Mouse (Mus musculus) neutrophil, adult 5-6 weeks (primary cell): ENCODE measurements around the gene Gm42674. TPM values are rescaled to one million over a fixed set of nuclear protein-coding genes. Genes with fewer than 3 reads are reported as not detected.

Experiments used
- ATAC-seq: fragments of 151-379, 151-347 bp; 2 replicates; pipeline ENCODE4 v1.8.0; 2017; ENCODE audit warnings: mild to moderate bottlenecking, moderate TSS enrichment; ENCODE audit not compliant: insufficient number of reproducible peaks, poor library complexity, low FRiP score, severe bottlenecking; ENCODE audit errors: extremely low read depth
- total RNA-seq: library from RNA; stranded (forward); fragments of 200-1000 nt; gene quantifications from 2 replicates; pipeline ENCODE4 v1.2.3, GENCODE M21; 2017

Gm42674 gene
- not detected in 2 replicates for total RNA-seq

DNA sequence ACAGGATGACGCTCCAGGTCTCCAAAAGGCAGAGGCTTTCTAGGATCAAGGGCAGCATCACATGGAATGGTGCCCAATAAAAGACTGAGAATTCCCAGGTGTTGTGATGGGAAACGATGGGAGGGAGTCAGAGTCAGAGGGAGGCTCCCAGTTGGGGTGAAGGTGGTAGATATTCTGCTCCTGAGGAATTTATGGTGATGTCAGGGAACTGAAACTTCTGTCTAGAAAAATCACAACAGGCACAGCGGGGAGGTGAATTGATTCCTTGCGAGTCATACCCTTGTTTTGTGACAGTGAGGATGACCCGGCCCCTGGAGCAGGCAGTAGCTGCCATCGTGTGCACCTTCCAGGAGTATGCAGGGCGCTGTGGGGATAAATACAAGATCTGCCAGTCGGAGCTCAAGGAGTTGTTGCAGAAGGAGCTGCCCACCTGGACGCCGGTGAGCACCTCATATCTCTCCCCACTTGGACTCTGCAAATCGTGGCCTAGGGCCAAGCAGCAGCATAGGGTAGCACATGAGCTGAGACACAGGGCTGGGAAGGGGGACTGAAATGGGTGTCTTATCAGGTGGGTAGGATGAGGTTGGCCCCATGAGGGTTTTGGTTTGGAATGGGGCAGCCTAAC is at the start of gene Gm42674:
Gm42674 (plus strand) TSS at position 419 of the 625 bp plus-strand sequence.
- ATAC-seq, result no peak

DNA sequence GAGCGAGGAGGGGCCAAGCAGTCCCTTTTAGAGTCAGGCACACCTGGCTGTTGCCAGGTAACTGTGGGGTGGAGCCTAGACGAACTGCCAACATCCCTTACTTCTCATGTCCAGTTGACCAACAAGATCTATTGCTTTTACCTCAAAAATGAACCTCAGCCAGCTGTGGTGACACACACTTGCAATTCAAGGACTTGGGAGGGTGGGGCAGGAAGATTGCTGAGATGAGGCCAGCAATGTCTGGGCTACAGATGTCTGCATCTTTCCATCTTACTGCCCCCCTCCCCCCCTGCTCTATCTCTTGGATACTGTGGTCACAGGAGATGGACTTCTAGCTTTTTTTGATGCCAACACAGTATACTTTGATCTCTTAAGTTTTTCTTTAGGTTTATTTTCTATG is 49.5 kb upstream of the Gm42674 start:
- ATAC-seq, result no peak

DNA sequence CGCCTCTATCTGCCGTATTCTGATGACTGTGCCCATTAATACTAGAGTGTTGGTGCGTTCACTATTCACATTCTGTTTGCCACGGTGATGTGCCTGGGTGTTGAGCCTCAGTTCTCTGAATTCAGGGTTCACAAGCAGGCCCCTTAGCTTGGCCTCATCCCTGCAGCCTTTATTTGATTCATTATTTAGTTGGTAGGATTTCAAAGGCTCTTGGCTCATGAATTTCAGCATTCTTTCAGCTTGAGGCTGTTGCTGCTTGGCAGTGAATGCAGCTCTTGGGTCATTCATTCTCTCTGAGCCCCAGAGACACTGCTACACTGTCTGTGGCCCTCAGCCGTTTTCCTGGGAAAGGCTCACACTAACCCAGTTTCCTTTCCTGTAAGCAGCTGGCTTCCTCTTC is 45.8 kb upstream of the Gm42674 start:
- no peak for ATAC-seq

DNA sequence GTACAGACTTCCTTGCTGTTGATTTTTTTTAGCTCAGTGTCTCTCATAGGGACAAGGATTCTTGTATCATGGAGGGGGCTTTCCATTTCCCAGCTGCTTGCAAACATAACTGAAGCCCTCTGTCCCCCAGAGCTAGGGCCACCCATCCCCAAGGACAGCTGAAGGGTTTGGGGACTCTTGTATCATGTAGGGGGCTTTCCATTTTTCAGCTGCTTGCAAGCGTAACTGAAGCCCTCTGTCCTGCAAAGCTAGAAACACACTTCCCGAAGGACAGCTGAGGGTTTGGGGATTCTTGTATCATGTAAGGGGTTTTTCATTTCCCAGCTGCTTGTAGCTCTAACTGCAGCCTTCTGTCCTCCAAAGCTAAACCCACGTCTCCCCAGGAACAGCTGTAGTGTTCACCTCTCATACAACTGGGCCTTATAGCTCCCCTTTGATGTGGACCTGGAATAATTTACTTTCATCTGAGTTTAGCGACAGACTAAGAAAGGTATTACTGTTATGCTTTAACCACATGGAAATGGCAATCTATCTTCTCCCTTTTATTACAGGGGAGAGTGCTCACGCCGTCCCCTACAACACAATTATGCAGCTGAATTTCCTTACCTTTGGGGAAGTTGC is 41.6 kb upstream of the Gm42674 start, which contains the start of gene S100a3:
S100a3 (plus strand) TSS at position 571 of the 621 bp plus-strand sequence.
- ATAC-seq, result no peak

DNA sequence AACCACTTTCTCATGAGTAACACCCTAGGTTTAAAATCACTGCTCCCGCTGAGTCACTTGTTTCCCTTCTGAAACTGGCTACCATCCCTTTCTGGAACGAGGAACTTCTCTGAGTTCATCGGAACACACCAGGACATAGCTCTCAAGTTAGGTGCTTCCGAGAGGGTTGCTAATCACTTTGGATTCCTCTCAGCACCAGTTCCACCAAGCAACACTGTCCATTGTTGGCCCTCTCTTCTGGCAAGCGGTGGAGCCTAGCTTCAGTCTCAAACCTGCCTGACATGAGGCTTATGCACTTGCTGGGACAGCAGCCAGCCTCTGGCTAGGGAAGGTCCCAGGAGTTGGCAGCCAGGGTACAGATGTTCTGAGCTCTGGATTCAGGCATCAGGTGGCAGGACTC is 27.0 kb upstream of the Gm42674 start:
- ATAC-seq, result no peak

DNA sequence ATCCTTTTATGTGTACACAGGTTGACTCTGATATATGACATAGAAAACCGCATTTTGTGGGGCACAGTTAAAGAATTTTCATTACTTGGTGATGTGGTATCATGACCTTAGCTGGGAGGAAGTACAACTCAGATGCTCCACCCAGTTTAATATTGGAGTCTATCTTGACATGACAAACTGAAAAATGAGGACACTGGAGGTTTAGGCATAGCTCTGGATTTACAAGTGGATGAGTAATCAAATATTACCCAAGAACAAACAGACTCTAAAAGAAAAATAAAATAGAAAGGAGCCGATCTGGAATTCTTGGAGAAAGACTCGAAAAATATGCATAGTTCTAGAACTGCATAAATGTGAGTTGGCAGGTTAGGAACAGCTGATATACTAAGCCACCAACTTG is 26.4 kb upstream of the Gm42674 start:
- ATAC-seq, result no peak

DNA sequence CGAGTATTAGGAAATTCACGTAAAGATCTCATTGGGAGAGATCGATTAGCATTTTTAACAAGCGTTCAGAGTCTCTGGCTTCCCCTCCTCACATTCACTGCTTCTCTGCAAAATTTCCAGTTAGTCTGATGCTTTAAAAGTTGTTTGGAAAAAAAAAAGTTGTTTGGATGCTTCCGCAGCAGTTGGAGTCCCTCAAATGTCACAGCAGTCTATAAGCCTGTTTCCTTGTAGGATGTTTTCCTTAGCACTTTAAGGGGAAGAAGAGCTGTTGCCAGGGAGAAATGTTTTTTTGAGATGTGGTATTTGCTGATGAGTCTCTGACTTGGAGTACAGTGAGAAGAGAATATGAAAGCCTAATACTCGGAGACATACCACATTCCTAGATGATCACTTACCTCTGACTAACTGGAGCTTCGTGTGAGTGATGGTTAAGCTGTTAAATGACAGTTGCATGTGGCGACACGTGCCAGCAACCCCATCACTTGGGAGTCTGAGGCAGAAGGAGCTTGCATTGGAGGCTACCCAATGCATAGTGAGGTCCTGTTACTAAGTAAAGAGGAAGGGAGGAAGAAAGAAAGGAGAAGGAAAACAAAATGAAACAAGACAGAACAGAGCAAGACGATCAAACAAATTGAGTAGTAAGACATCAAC is 25.2 kb upstream of the Gm42674 start:
- no peak for ATAC-seq

DNA sequence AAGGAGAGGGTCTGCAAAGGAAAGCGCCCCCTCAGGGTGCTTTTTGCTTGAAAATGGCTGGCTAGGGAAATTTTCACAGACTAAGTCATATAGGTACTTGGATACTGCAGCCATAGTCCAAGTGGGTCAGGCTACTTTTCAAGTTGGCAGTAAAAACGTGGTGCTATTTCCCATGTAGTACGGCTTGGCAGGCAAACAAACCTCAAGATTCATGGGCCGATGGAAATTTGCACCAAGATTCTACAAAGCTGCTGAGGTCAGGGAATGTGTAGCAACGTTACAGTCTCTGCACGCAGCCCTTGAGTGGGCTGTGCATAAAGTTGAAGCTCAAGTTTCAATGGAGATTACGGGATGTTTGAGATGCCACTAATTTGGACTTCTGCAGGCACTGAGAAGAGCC is 22.3 kb upstream of the Gm42674 start:
- ATAC-seq, result no peak

DNA sequence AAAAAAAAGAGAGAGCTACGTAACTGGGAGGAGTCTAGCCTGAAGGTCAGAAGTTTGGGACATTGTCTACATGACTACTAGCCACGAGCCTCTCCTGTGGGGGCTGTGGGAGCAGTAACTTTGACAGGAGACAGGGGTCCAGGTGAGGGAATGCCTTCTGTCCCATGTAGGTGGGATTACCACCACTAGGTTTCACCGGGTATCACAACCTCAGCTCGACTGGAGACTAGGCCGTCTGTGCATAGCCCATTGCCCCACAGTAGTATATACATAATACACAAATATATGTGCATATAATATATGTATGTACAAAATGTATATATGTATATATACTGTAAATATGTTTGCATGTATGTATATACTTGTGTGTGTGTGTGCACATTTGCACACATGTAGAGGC is 20.6 kb upstream of the Gm42674 start:
- ATAC-seq, result no peak

DNA sequence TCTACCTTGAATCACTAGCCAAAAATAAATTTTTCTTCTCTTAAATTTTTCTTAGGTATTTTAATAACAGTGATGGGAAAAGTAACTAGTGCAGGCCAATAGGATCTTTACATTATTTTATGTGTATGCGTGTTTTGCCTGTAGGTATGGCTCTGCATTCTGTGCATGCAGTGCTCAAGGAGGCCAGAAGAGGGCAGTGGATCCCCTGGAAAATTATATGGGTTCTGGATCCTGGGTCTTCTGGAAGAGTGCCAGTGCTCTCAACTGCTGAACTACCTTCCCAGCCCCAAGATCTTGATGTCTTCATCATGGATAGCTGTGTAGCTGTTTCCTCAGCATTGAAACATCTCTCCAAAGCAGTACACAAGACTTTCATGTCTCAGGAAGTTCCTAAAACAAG is 19.5 kb upstream of the Gm42674 start:
- no peak for ATAC-seq

DNA sequence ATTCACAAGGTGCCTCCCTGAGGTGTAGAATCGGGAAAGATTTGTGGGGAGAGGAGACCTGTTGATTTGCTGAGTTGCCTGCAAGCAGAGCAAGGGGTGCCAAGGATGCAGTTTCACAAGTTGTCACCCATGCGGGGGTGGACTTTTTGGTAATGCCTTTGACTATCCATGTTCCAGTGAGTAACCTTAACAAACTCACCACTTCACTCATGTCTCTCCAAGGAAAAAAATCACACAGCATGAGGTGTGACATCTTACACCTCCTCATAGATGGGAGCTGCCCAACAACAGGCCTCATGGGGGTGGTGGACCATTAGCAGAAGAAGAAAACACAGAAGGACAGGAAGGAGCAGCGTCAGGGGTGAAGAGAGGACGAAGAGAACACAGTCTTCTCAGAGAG is 19.1 kb upstream of the Gm42674 start:
- ATAC-seq, result no peak

DNA sequence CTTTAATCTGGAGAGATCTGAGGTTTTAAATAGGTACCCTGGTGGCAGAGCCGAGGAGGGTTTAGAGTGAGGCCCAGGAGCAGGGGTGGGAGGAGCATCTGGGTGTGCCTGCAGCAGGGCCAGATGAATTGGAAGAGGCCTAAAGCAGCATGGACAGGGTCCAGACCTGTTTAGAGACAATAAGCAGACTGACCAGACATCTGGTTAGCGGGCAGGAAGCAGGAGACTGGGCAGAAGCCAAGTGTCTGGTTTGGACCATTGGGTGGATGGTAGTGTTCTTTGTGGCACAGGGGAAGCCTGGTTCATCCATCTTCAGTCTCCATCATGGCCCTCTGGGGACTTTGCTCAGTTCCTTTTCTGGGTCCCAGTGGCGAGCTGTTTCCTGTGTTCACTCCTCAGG is 17.8 kb upstream of the Gm42674 start:
- no peak for ATAC-seq

DNA sequence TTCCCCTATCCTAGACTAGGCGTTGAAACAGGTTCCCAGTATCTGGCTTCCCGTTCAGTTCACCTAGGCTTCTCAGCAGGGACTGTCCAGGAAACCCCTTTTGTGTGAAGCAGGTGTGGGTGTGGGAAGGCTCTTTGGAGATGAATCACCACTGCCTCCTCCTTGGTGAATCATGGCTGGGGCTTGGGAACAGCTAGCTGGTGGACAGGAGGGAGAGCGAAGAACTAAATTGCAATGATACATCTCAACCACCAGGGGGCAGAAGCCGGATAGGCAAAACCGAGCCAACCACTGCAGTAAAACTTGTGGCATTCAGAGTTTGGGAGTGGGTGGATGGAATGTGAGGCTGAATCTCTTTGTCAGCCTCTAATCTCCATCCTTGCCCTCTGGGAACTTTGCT is 16.1 kb upstream of the Gm42674 start:
- ATAC-seq, result peak; percentile 52

DNA sequence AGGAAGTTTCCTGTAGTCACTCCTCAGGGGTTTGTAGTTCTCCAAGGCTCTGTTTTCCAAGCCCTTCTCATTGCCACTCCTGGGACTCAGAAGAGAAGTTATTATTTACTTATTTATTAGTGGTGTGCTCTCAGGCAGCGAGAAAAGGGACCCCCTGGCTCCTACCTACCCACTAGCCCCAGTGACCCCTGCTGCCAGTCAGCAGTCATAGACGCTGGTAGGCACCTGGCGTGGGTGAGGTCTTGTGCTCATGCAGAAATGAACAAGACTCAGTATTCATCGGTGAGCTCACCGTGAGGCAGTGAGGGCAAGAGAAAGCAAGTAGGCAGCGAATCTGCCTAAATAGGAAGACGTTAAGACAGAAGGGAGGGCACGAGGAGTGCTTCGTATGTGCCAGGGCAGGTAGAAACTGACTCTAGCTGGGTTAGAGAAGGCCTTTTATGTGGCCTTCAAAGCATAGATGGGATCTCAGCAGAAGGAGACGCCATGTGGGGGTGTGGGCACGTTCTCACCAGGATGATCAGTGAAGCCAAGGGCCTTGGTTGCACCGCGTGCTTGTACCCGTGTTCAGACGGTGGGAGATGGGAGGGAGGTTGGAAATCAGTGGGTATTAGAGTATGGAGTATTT is 15.6 kb upstream of the Gm42674 start:
- no peak for ATAC-seq

DNA sequence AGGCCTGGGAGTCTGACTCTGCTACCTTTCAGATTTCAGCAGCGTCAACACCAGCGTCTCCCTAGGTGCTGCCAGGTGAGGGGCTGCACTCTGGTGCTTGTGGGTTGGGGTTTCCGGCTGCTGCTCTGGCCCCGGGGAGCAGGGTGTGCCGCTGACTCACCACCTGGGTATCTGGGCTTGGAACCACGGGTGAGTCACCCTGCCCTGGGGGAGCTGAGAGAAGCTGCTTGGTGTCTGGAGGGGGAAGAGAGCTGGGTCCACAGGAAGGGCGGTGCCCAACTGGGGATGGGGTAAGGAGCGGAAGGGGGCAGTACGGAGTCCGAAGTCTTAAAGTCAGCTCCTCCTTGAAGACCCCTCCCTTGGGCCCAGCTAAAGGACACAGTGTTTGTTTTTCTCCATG is 14.8 kb upstream of the Gm42674 start:
- ATAC-seq, result peak; percentile 83

DNA sequence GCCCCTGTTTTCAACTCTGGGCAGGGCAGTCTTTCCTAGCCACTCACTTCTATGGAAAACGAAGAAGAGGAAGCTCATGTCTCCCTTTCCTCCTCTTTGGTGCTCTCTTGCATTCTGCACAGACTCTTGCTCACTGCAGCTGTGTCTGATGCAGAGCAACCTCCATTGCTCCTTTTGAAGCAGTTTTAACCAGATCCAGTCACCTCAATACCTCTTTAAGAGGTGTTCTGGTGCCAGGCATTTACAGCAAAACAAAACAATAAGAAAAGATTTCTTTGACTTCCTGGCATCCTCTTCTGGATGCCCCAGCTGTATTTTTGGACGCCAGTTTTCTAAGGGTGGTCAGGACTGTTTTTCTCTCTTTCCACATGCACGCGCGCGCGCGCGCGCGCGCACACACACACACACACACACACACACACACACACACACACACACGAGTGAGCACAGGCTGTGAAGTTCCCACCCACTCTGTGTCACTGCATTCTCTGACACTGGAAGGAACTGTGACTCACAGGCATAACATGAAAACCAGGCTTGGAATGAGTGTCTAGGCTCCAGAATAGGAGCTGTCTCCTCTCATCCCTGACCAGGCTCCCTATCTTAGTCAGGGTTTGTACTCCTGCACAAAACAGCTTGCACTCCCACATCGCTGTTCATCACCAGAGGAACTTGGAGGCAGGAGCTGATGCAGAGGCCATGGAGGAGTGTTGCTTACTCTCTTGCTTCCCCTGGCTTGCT is 14.2 kb upstream of the Gm42674 start:
- ATAC-seq, result no peak

DNA sequence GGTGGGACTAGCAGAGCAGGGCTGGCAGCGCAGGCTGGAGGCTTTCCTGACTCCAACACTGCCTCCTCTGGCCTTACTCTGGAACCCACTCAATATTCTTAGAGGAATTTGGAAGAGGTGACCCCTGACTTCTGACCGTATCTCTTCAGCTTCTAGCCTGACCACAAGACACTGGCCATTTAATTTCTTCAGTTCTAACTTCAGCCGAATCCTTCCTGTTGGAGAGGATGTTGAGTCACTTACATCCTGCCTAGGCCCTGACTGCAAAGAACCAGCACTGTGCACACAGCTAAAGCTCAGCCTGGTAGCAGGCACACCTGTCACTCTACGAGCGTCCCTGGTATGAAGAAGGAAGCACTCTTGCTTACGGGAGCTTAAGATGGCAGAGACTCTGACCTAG is 12.3 kb upstream of the Gm42674 start:
- peak; percentile 23; the same call in 1 of the 2 replicates for ATAC-seq

DNA sequence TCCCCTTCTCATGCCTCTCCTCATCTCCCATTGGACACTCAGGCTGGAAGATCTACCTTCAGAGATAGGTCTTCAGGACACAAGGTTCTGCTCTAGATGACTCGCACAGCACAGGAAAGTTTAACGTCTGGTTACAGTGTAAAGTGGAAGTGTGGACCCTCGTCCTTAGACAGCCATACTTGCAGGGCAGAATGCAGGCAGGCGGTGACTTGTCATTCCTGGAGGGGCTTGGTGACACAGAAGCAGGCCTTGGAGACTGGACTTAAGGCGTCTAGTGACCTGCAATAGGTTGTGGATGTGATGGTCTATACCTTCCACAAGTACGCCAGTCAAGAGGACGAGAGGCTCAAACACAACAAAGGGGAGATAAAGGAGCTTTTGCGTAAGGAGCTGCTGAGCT is 11.8 kb upstream of the Gm42674 start, which contains the start of gene S100a2:
S100a2 (plus strand) TSS at position 301 of the 400 bp plus-strand sequence.
- no peak for ATAC-seq

DNA sequence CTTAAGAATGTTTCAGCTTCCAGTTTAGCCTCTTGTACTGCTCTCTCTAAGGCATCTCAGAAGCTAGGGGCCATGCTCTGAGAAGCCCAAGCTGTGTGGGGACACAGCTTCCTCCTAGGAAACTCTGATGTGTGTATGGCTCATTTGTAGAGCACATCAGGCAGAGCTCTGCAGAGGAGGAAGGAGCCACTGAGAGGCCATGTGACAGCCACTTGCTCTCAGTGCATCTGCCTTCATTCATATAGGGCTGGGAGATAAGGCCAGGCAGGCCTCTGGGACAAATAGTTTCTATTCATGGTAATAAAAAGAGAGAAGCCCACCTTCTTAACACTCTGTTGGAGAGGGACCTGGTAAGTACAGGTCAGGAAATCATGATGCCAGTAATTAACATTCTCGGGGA is 7.2 kb upstream of the Gm42674 start:
- ATAC-seq, result no peak
